Mouse (Mus musculus) heart, postnatal 0 days (tissue): ENCODE data around the gene Gja10.

Experiments
- CTCF ChIP-seq: IDR thresholded peaks from 2 replicates; pipeline ENCODE4 v1.5.1; 2016; ENCODE audit warnings: antibody characterized with exemption, control low read depth, low read depth
- EP300 ChIP-seq: IDR thresholded peaks from 2 replicates; pipeline ENCODE4 v1.6.1; 2016; ENCODE audit warnings: antibody characterized with exemption, low read depth

GRCm38 (mm10) chr4:32562319-32563115 lies 40.0 kb downstream of the Gja10 start:
- no peak for TF ChIP-seq CTCF
- no peak for TF ChIP-seq EP300
